9 mouse cellular contexts compared by ENCODE assay signal in genomic region chr1:41652646-41653427, GRCm38 (mm10).
DNase-seq lines count a peak whose midpoint lies in the region; ATAC-seq and TF ChIP-seq lines count a peak whose summit lies in the region.
"Had no signal": no experiment of that assay in that cellular context is flagged by ENCODE, and none has a peak within 500 bp of the region (broad histone marks: within the 10 kb centered on the region; RNA-seq: fewer than 3 reads in every experiment).

No protein-coding gene starts in this region.

- H3K27me3 ChIP-seq in forebrain, embryonic 12.5 days: no peaks in the 10 kb centered on the region
- H3K27me3 ChIP-seq in heart, embryonic 15.5 days: no peaks in the 10 kb centered on the region
- H3K27me3 ChIP-seq: liver, embryonic 13.5 days had no signal

- H3K27ac ChIP-seq in ES-E14 (ENCODE audit: insufficient read depth, low read depth, low read length, poor library complexity, severe bottlenecking): no peak overlapping the region
- H3K27ac ChIP-seq in forebrain, embryonic 12.5 days: peak overlapping the region; percentile 66
- H3K27ac ChIP-seq in heart, embryonic 15.5 days: peak overlapping the region; percentile 66
- H3K27ac ChIP-seq: liver, embryonic 13.5 days had no signal

- H3K36me3 ChIP-seq in ES-E14 (ENCODE audit: control insufficient read depth, insufficient read depth, low read length, poor library complexity, severe bottlenecking): no peaks in the 10 kb centered on the region
- H3K36me3 ChIP-seq in forebrain, embryonic 12.5 days (replicated peaks): no peaks in the 10 kb centered on the region
- no peaks in the 10 kb centered on the region for H3K36me3 ChIP-seq in heart, embryonic 15.5 days
- H3K36me3 ChIP-seq: liver, embryonic 13.5 days had no signal

- no peaks in the 10 kb centered on the region for H3K4me1 ChIP-seq in ES-E14 (ENCODE audit: control insufficient read depth in 2 of 2, insufficient read depth in 2 of 2, low read length in 2 of 2, poor library complexity in 1 of 2)
- H3K4me1 ChIP-seq in forebrain, embryonic 12.5 days: peaks cover 18% of the 10 kb centered on the region
- H3K4me1 ChIP-seq in heart, embryonic 15.5 days (replicated peaks): peaks cover 17% of the 10 kb centered on the region
- H3K4me1 ChIP-seq: liver, embryonic 13.5 days had no signal

- TF ChIP-seq POLR2A in brain, embryonic 14.5 days (IDR thresholded peaks at IDR 0.05; ENCODE audit: borderline replicate concordance, extremely low read depth, insufficient read depth, insufficient read length, poor library complexity, severe bottlenecking): no peak

- H3K9ac ChIP-seq in ES-E14 (ENCODE audit: insufficient read depth, low read depth, low read length, poor library complexity, severe bottlenecking): no peak overlapping the region
- no peak overlapping the region for H3K9ac ChIP-seq in forebrain, embryonic 12.5 days
- H3K9ac ChIP-seq in heart, embryonic 15.5 days: no peak overlapping the region
- H3K9ac ChIP-seq: liver, embryonic 13.5 days had no signal

- peak; percentile 83 for ATAC-seq in forebrain, embryonic 12.5 days (ENCODE audit: low FRiP score)
- peak; percentile 75 for ATAC-seq in heart, embryonic 15.5 days (replicated peaks; ENCODE audit: insufficient number of reproducible peaks, insufficient read depth, low FRiP score, low read depth)
- no peak for ATAC-seq in megakaryocyte-erythroid progenitor cell, adult 5-6 weeks (replicated peaks; ENCODE audit: low FRiP score, low TSS enrichment, poor library complexity, severe bottlenecking)

- no peak for TF ChIP-seq CTCF in brain, embryonic 14.5 days (IDR thresholded peaks at IDR 0.05; ENCODE audit: borderline replicate concordance, extremely low read depth, insufficient read depth, insufficient read length)

- DNase-seq in ES-E14 (ENCODE audit: low read depth, low spot score): no peak
- peak; percentile 97 for DNase-seq in brain, embryonic 14.5 days (ENCODE audit: low read depth)
- DNase-seq in layer of hippocampus, adult 9-10 months (ENCODE audit: low spot score): peak; percentile 33
- DNase-seq in lung, postnatal 25 days (ENCODE audit: low spot score): peak; percentile 48
- peak; percentile 51 for DNase-seq in right cerebral cortex, postnatal 14 days
- DNase-seq: liver, embryonic 13.5 days had no signal

- H3K4me2 ChIP-seq in forebrain, embryonic 12.5 days: peak overlapping the region; percentile 36; the same call in 1 of the 2 replicates
- H3K4me2 ChIP-seq in heart, embryonic 15.5 days: peak overlapping the region; percentile 29
- H3K4me2 ChIP-seq: liver, embryonic 13.5 days had no signal

- H3K9me3 ChIP-seq in ES-E14 (ENCODE audit: control insufficient read depth, insufficient read depth, low read depth, low read length): no peaks in the 10 kb centered on the region
- H3K9me3 ChIP-seq in forebrain, embryonic 12.5 days: no peaks in the 10 kb centered on the region
- H3K9me3 ChIP-seq in heart, embryonic 15.5 days (replicated peaks): no peaks in the 10 kb centered on the region
- H3K9me3 ChIP-seq: liver, embryonic 13.5 days had no signal

- in situ Hi-C loops in ES-E14 (cut with MboI; ENCODE audit: low sequenced_read_pairs in 2 of 2, unreplicated experiment in 2 of 2): no loop called here

- H3K4me3 ChIP-seq in ES-E14 (ENCODE audit: insufficient read depth in 1 of 2, low read depth in 1 of 2, low read length in 2 of 2, poor library complexity in 1 of 2, severe bottlenecking in 1 of 2): no peak overlapping the region
- no peak overlapping the region for H3K4me3 ChIP-seq in forebrain, embryonic 12.5 days (replicated peaks)
- 0 out of 2 replicates have a peak overlapping the region, but pooled peaks have one; percentile 4 for H3K4me3 ChIP-seq in heart, embryonic 15.5 days
- H3K4me3 ChIP-seq: liver, embryonic 13.5 days had no signal

- 32% methylated on average over 8 of the region's 8 CpGs for WGBS in forebrain, embryonic 12.5 days
- 19% methylated on average over 8 of the region's 8 CpGs for WGBS in heart, embryonic 15.5 days

TF ChIP-seq in ES-E14, 5 proteins besides CTCF, POLR2A, EP300 and RAD21:
- no peak for TF ChIP-seq CHD2 (IDR thresholded peaks at IDR 0.05; ENCODE audit: low read depth, low read length)
- 0 out of 2 replicates have a peak, but pooled peaks have one; percentile 25 for TF ChIP-seq MAFK (IDR thresholded peaks at IDR 0.05; ENCODE audit: insufficient read depth, low read depth, low read length)
